Mouse (Mus musculus) ES-E14 (cell line): ENCODE results near the gene Triap1. TPM values are rescaled to one million over a fixed set of nuclear protein-coding genes. Genes with fewer than 3 reads are reported as not detected.

ENCODE experiments used
- DNase-seq: peaks from one replicate; pipeline ENCODE4 v3.0.0-alpha.2; 2013; ENCODE audit warnings: low read depth, low spot score
- H3K27ac ChIP-seq: 2 replicates; pipeline ENCODE4 v1.5.1; 2012; ENCODE audit warnings: low read depth, mild to moderate bottlenecking, low read length, moderate library complexity, mixed read lengths; ENCODE audit not compliant: poor library complexity, insufficient read depth, severe bottlenecking
- H3K36me3 ChIP-seq: 2 replicates; pipeline ENCODE4 v1.6.1; 2012; ENCODE audit warnings: mild to moderate bottlenecking, low read length, moderate library complexity, mixed read lengths; ENCODE audit not compliant: control insufficient read depth, poor library complexity, insufficient read depth, severe bottlenecking
- H3K4me1 ChIP-seq, 2 experiments: fragments of 150-350 bp in 1 of 2; sonication (generic) in 1 of 2; 2 replicates each; pipeline ENCODE4 v1.6.1; 2012; ENCODE audit warnings: low read length in 2 of 2, mild to moderate bottlenecking in 1 of 2, mixed read lengths in 1 of 2; ENCODE audit not compliant: control insufficient read depth in 2 of 2, insufficient read depth in 2 of 2, poor library complexity in 1 of 2
- H3K4me3 ChIP-seq, 2 experiments: fragments of 150-350 bp in 1 of 2; sonication (generic) in 1 of 2; 2 replicates each; pipeline ENCODE4 v1.5.1; 2012; ENCODE audit warnings: low read length in 2 of 2, low read depth in 1 of 2, mild to moderate bottlenecking in 1 of 2, mixed read lengths in 1 of 2; ENCODE audit not compliant: insufficient read depth in 1 of 2, poor library complexity in 1 of 2, severe bottlenecking in 1 of 2
- H3K9ac ChIP-seq: 2 replicates; pipeline ENCODE4 v1.6.1; 2012; ENCODE audit warnings: low read depth, mild to moderate bottlenecking, low read length, mixed read lengths; ENCODE audit not compliant: poor library complexity, insufficient read depth, severe bottlenecking
- H3K9me3 ChIP-seq: fragments of 150-350 bp; sonication (generic); 2 replicates; pipeline ENCODE4 v1.6.1; 2012; ENCODE audit warnings: low read depth, mild to moderate bottlenecking, low read length; ENCODE audit not compliant: control insufficient read depth, insufficient read depth
- CHD2 ChIP-seq: IDR thresholded peaks from 2 replicates; pipeline ENCODE4 v1.6.1; 2014; ENCODE audit warnings: mild to moderate bottlenecking, low read depth, low read length, inconsistent platforms
- HCFC1 ChIP-seq: IDR thresholded peaks from 2 replicates; pipeline ENCODE4 v1.6.1; 2012; ENCODE audit warnings: low read length, inconsistent platforms, borderline replicate concordance; ENCODE audit not compliant: insufficient read depth
- MAFK ChIP-seq: IDR thresholded peaks from 2 replicates; pipeline ENCODE4 v1.6.1; 2014; ENCODE audit warnings: mild to moderate bottlenecking, low read depth, low read length, inconsistent platforms; ENCODE audit not compliant: insufficient read depth
- ZC3H11A ChIP-seq: IDR thresholded peaks from 2 replicates; pipeline ENCODE4 v1.6.1; 2012; ENCODE audit warnings: low read depth, mild to moderate bottlenecking, inconsistent platforms, low read length, borderline replicate concordance
- ZNF384 ChIP-seq: IDR thresholded peaks from 2 replicates; pipeline ENCODE4 v1.6.1; 2012; ENCODE audit warnings: low read depth, low read length, inconsistent platforms
- in situ Hi-C, 2 experiments: fragments of 600-800 bp; cut with MboI; formaldehyde crosslinking; loops; one replicate each; pipeline ENCODE4 v1.15.1; 2025; ENCODE audit warnings: low sequenced_read_pairs in 2 of 2, inconsistent platforms in 1 of 2; ENCODE audit not compliant: unreplicated experiment in 2 of 2
- total RNA-seq: library from RNA; depleted of rRNA; stranded (reverse); fragments of 300-350 nt; gene quantifications from 2 replicates; pipeline ENCODE4 v1.2.3, GENCODE M21; 2012; rRNA removed

Gene Triap1
- total RNA-seq, 1 experiment: 30.7 TPM

DNA sequence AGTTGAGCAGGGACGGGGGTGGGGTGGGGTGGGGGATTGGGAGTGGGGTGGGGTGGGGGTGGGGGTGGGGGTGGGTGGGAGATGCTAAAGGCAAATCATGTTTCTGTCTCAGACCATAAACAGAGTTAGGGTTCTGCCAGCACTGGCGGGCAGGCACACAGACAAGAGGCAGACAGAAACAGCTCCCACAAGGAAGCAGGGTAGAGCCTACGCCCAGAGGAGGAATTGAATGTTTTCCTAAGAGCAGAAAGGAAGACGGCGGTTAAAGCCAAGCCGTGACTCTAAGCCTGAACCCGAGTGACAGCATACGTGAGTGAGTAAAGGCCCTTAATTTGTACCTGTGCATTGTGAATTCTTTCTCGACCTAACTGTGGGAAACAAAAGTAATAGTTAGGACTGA lies 50.9 kb downstream of the Triap1 start:
- no peak overlapping the region for H3K9ac ChIP-seq
- no peaks in the 10 kb centered on the region for H3K9me3 ChIP-seq
- H3K36me3 ChIP-seq: no peaks in the 10 kb centered on the region
- TF ChIP-seq ZNF384 (no peak), HCFC1 (no peak), CHD2 (no peak), ZC3H11A (no peak), MAFK (no peak)
- in situ Hi-C loops: no loop called here
- peaks cover 4 to 19% of the 10 kb centered on the region in 2 experiments for H3K4me1 ChIP-seq
- H3K4me3 ChIP-seq: no peak overlapping the region
- no peak for DNase-seq
- no peak overlapping the region for H3K27ac ChIP-seq

DNA sequence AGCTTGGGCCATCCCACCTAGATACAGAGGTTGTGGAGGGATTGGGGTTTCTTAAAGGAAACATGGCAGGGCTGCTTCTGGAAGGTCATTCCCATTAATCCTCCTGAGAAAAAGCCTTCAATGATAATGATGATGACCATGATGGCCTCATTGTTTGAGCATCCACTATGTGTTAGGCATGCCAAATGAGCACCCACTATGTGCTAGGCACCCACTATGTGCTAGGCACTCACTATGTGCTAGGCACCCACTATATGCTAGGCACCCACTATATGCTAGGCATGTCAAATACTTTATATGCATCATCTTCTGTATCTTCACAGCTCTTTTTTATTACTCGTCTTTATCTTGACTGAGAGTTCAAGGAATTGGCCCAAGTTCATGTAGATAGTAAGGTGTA lies 51.9 kb downstream of the Triap1 start:
- Histone ChIP-seq H3K9ac (no peak overlapping the region), H3K36me3 (no peaks in the 10 kb centered on the region), H3K9me3 (no peaks in the 10 kb centered on the region), H3K4me3 (no peak overlapping the region), H3K27ac (no peak overlapping the region), H3K4me1 (peaks cover 4 to 25% of the 10 kb centered on the region in 2 experiments)
- no peak for TF ChIP-seq ZNF384
- no peak for TF ChIP-seq ZC3H11A
- TF ChIP-seq HCFC1: no peak
- TF ChIP-seq MAFK: no peak
- TF ChIP-seq CHD2: no peak
- in situ Hi-C loops: no loop called here
- DNase-seq: no peak

Other genes starting within 250 kb of the Triap1 start
- gene Gm10401, start 242.9 kb upstream of the Triap1 start, total RNA-seq: 5.8 and 7.7 TPM in 2 replicates
- 41.1 and 43.6 TPM in 2 replicates for gene Acads, start 221.9 kb upstream of the Triap1 start, total RNA-seq
- 27.1 and 27.5 TPM in 2 replicates for gene Unc119b, start 206.2 kb upstream of the Triap1 start, total RNA-seq
- 191 and 272 TPM in 2 replicates for gene Mlec, start 183.0 kb upstream of the Triap1 start, total RNA-seq
- gene Cabp1, start 146.8 kb upstream of the Triap1 start, total RNA-seq: 14.9 and 25.2 TPM in 2 replicates
- 155 and 174 TPM in 2 replicates for gene Pop5, start 105.4 kb upstream of the Triap1 start, total RNA-seq
- gene Rnf10, start 68.3 kb upstream of the Triap1 start, total RNA-seq: 134 and 138 TPM in 2 replicates
- 28.3 and 34.8 TPM in 2 replicates for gene Coq5, start 61.6 kb upstream of the Triap1 start, total RNA-seq
- gene Dynll1, start 40.2 kb upstream of the Triap1 start, total RNA-seq: 575 and 753 TPM in 2 replicates
- gene Srsf9, start 14.0 kb upstream of the Triap1 start, total RNA-seq: 42.6 and 57.2 TPM in 2 replicates
- 1.9 and 3.1 TPM in 2 replicates for gene Gatc, start within 50 bp of the Triap1 start, total RNA-seq
- gene Cox6a1, start 7.8 kb downstream of the Triap1 start, total RNA-seq: 936 and 1,706 TPM in 2 replicates
- 5.6 and 9.0 TPM in 2 replicates for gene Msi1, start 88.4 kb downstream of the Triap1 start, total RNA-seq
- gene Pla2g1b, start 125.0 kb downstream of the Triap1 start, total RNA-seq: 31.1 and 36.6 TPM in 2 replicates
- 15.3 and 25.7 TPM in 2 replicates for gene Sirt4, start 143.5 kb downstream of the Triap1 start, total RNA-seq
- gene Pxn, start 165.5 kb downstream of the Triap1 start, total RNA-seq: 25.5 and 29.4 TPM in 2 replicates
- gene Rplp0, start 218.2 kb downstream of the Triap1 start, total RNA-seq: 2,284 and 2,327 TPM in 2 replicates
- gene Gcn1l1, start 224.0 kb downstream of the Triap1 start, total RNA-seq: 112 and 163 TPM in 2 replicates